Mouse (Mus musculus): ENCODE data around the gene Cd207.

DNA sequence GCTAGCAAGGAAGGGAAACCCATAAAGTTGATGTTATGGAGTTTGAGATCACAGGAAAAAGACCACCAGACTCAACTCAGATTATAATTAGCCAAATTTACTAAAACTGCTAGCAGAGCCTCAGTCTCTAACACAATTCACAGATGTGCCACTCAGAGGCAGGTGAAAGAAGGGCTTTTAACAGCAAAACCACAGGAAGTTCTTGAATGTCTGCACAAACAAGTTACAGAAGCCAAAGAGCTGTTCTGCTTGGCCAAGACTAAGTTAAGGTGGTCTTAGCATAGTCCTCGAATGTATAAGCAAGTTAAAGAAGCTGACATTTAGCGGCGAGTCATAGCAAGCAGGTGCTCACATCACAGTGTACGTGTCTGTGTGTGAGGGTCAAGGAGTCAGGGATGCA, 16.8 kb downstream of the Cd207 start:
- no peak for TF ChIP-seq MAX (IDR thresholded peaks at IDR 0.05)
- no peak for TF ChIP-seq CEBPB (IDR thresholded peaks at IDR 0.05; ENCODE audit: low read depth)
